Mouse (Mus musculus): Measurements from ENCODE around the gene Son. TPM values are rescaled to one million over a fixed set of nuclear protein-coding genes. Genes with fewer than 3 reads are reported as not detected.
A peak's percentile ranks its signal among the peaks of the same experiment; 100 is the strongest.

Gene Son
- polyA plus RNA-seq, 1 experiment from 2014 or later = 118 TPM

DNA sequence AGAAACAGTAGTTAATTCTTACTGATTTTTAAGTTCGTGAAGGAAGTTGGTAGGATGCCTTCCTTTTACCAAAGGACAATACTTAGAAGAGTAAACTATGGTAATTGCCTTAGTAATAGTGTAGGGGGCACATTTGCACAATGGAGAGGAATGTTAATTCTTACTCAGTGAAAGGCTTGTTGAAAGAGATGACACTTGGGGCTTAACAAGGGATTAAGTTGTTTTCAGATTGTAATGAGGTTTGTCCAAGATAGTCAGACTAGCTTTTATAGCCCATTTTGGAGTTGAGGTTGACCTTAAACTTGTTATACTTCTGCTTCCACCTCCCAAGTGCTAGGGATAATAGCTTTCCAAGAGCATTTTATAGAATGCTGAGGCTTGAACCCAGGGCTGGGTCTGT is 14.1 kb downstream of the Son start:
- WGBS = 76% methylated on average over 1 of the region's 1 CpGs
- Histone ChIP-seq H3K9ac (ENCODE audit: low read length) (no peak overlapping the region), H3K36me3 (ENCODE audit: control insufficient read depth, insufficient read depth, low read length) (peaks cover 72% of the 10 kb centered on the region), H3K27me3 (ENCODE audit: control insufficient read depth, insufficient read depth, low read depth, low read length) (no peaks in the 10 kb centered on the region), H3K4me2 (ENCODE audit: low read depth, low read length) (no peak overlapping the region), H3K4me1 (replicated peaks; ENCODE audit: control insufficient read depth, insufficient read depth, low read length) (no peaks in the 10 kb centered on the region), H3K4me3 (ENCODE audit: low read length) (no peak overlapping the region), H3K27ac (ENCODE audit: low read length) (no peak overlapping the region), H3K9me3 (ENCODE audit: control insufficient read depth, low read length) (peaks cover 7% of the 10 kb centered on the region)
- ATAC-seq (ENCODE audit: low read depth) = no peak

DNA sequence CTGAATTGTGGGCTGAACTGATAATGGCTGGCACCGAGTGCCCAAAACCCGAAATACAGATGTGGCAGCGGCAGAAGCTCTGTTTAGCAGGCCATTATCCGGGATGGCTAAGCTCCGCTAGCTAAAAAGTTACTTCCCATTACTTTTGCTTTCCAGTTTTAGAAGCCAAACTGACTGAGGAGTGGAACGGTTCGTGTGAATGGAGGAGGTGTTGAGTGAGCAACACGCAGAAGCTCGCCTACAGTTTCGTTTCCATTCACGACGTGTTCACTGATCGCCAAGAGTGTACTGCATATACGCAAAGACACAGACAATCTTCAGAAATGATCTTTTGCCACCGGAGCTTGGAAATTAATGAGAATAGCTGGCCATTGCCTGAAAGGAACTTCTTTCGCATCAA is 15.0 kb downstream of the Son start:
- Histone ChIP-seq H3K27me3 (ENCODE audit: control insufficient read depth, insufficient read depth, low read depth, low read length) (no peaks in the 10 kb centered on the region), H3K36me3 (ENCODE audit: control insufficient read depth, insufficient read depth, low read length) (peaks cover 71% of the 10 kb centered on the region), H3K4me1 (replicated peaks; ENCODE audit: control insufficient read depth, insufficient read depth, low read length) (no peaks in the 10 kb centered on the region), H3K4me3 (ENCODE audit: low read length) (no peak overlapping the region), H3K27ac (ENCODE audit: low read length) (no peak overlapping the region), H3K9ac (ENCODE audit: low read length) (no peak overlapping the region), H3K9me3 (ENCODE audit: control insufficient read depth, low read length) (peaks cover 7% of the 10 kb centered on the region), H3K4me2 (ENCODE audit: low read depth, low read length) (no peak overlapping the region)
- 91% methylated on average over 16 of the region's 16 CpGs for WGBS
- ATAC-seq (ENCODE audit: low read depth) = no peak

DNA sequence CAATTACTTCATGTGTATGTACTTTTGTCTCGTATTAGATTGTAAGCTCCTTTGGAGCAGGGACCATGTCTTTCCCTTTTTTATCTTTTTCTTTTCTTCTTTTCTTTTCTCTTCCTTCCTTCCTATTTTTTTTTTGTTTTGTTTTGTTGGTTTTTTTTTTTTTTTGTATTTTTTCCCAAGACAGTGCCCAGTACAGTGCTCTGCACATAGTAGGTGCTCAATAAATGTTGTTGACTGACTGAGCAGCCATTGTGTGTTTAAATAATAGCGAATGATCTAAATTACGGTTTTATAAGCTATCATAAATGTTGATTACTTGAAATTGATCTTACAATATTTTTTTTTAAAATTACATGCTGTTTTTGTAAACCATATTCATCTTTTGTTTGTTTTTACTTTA is 16.5 kb downstream of the Son start:
- Histone ChIP-seq H3K36me3 (ENCODE audit: control insufficient read depth, insufficient read depth, low read length) (peaks cover 61% of the 10 kb centered on the region), H3K9me3 (ENCODE audit: control insufficient read depth, low read length) (peaks cover 6% of the 10 kb centered on the region), H3K4me1 (replicated peaks; ENCODE audit: control insufficient read depth, insufficient read depth, low read length) (no peaks in the 10 kb centered on the region), H3K4me2 (ENCODE audit: low read depth, low read length) (no peak overlapping the region), H3K27me3 (ENCODE audit: control insufficient read depth, insufficient read depth, low read depth, low read length) (no peaks in the 10 kb centered on the region), H3K4me3 (ENCODE audit: low read length) (no peak overlapping the region), H3K27ac (ENCODE audit: low read length) (no peak overlapping the region), H3K9ac (ENCODE audit: low read length) (no peak overlapping the region)
- 86% methylated on average over 3 of the region's 3 CpGs for WGBS
- ATAC-seq (ENCODE audit: low read depth) = no peak

DNA sequence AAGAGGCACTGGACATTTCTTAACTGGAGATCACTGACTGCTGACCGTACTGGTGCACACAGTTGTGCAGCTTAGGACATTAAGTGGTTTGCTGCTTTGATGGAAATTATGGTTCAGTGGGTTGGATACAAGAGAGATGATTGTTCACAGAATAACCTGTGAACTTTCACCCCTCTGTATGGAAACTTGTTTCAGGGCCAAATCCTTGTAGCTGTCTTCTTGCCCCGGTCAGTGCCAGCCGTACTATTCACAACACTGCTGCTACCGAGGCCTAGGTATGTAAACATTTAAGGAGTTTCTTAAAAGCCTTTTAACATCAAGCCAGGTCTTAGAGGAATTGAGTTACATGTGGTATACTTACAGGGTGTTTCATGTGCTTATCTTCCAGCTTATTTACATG is 27.2 kb downstream of the Son start:
- 67% methylated on average over 4 of the region's 4 CpGs for WGBS
- no peak overlapping the region for H3K9ac ChIP-seq (ENCODE audit: low read length)
- no peak overlapping the region for H3K4me3 ChIP-seq (ENCODE audit: low read length)
- H3K9me3 ChIP-seq (ENCODE audit: control insufficient read depth, low read length) = no peaks in the 10 kb centered on the region
- H3K36me3 ChIP-seq (ENCODE audit: control insufficient read depth, insufficient read depth, low read length) = peaks cover 57% of the 10 kb centered on the region
- no peak for ATAC-seq (ENCODE audit: low read depth)
- no peaks in the 10 kb centered on the region for H3K4me1 ChIP-seq (replicated peaks; ENCODE audit: control insufficient read depth, insufficient read depth, low read length)
- H3K27me3 ChIP-seq (ENCODE audit: control insufficient read depth, insufficient read depth, low read depth, low read length) = no peaks in the 10 kb centered on the region
- no peak overlapping the region for H3K4me2 ChIP-seq (ENCODE audit: low read depth, low read length)
- H3K27ac ChIP-seq (ENCODE audit: low read length) = no peak overlapping the region

DNA sequence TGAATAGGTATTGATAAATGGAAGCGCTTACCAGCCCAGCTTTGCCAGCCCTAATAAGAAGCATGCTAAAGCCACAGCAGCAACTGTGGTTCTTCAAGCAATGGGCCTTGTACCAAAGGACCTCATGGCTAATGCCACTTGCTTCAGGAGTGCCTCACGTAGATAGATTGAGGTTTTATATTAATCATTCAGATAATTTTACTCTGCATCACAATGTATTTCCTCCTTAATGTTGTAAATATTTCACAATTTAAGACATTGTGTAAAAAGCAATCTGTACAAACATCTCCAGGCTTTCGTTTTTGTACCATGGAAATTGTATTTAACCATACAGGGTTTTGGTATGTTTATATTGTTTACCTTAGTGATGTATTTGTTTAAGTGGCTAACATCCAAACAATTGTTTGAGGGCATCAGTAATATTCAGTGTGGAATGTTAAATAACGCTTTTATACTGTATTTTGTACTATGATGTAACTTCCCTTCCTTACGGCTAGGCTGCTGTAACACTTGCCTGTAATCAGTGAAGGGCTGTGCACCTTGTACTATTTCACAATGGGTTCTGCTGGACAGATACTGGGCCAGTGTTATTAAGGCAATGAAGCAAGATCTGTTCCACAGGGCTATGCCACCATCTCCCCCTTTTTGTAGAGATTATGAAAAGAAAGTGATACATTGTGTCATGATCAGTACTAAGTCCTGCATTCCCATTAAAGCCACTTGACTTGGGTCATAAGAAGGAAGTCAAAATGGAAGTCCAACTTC is 31.0 kb downstream of the Son start:
- Histone ChIP-seq H3K4me2 (ENCODE audit: low read depth, low read length) (no peak overlapping the region), H3K9me3 (ENCODE audit: control insufficient read depth, low read length) (no peaks in the 10 kb centered on the region), H3K4me1 (replicated peaks; ENCODE audit: control insufficient read depth, insufficient read depth, low read length) (no peaks in the 10 kb centered on the region), H3K36me3 (ENCODE audit: control insufficient read depth, insufficient read depth, low read length) (peaks cover 51% of the 10 kb centered on the region), H3K4me3 (ENCODE audit: low read length) (no peak overlapping the region), H3K27me3 (ENCODE audit: control insufficient read depth, insufficient read depth, low read depth, low read length) (no peaks in the 10 kb centered on the region), H3K9ac (ENCODE audit: low read length) (no peak overlapping the region), H3K27ac (ENCODE audit: low read length) (no peak overlapping the region)
- ATAC-seq (ENCODE audit: low read depth) = no peak
- 83% methylated on average over 5 of the region's 5 CpGs for WGBS

DNA sequence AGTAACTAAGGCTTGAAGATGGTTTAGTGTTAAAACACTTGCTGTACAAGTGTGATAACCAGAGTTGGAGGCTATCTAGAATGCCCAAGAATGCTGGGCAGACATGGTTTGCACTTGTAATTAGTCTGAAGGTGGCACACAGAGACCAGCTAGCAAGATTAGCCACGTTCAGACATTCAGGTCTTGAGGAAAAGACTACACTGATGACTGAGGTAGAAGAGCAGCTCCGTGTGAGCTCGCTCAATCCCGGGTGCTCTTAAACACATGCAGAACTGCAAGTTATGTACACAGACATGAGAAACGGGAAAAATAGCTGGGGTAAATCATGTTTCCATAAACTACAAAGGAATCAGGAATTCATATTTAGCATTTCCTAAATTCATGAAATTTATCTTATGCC is 33.4 kb downstream of the Son start:
- no peak for ATAC-seq (ENCODE audit: low read depth)
- Histone ChIP-seq H3K9ac (ENCODE audit: low read length) (no peak overlapping the region), H3K36me3 (ENCODE audit: control insufficient read depth, insufficient read depth, low read length) (peaks cover 47% of the 10 kb centered on the region), H3K27me3 (ENCODE audit: control insufficient read depth, insufficient read depth, low read depth, low read length) (no peaks in the 10 kb centered on the region), H3K4me2 (ENCODE audit: low read depth, low read length) (no peak overlapping the region), H3K9me3 (ENCODE audit: control insufficient read depth, low read length) (no peaks in the 10 kb centered on the region), H3K4me1 (replicated peaks; ENCODE audit: control insufficient read depth, insufficient read depth, low read length) (no peaks in the 10 kb centered on the region), H3K4me3 (ENCODE audit: low read length) (no peak overlapping the region), H3K27ac (ENCODE audit: low read length) (no peak overlapping the region)
- 65% methylated on average over 5 of the region's 5 CpGs for WGBS

DNA sequence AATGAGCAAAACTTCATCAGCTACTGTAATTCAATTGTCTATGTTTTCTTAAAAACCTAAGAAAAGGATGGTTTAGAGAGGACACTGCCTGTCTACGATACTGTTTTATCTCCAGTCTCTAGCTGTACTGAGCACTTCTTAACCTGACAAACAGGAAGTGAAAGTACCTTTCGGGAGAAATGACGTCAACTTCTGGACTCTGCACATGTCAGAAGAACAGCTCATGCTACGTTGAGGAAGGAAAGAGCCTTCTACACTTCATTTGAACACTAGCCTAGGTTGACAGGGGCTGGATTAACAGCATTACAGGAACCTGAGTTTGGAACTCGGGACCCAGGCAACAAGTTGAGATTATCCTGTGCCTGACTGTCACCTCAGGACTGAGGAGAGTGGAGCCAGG is 38.2 kb downstream of the Son start:
- no peak overlapping the region for H3K4me3 ChIP-seq (ENCODE audit: low read length)
- H3K4me1 ChIP-seq (replicated peaks; ENCODE audit: control insufficient read depth, insufficient read depth, low read length) = peaks cover 16% of the 10 kb centered on the region
- no peak overlapping the region for H3K9ac ChIP-seq (ENCODE audit: low read length)
- H3K27ac ChIP-seq (ENCODE audit: low read length) = no peak overlapping the region
- peaks cover 19% of the 10 kb centered on the region; the same call in 1 of the 2 replicates for H3K36me3 ChIP-seq (ENCODE audit: control insufficient read depth, insufficient read depth, low read length)
- no peak overlapping the region for H3K4me2 ChIP-seq (ENCODE audit: low read depth, low read length)
- no peak for ATAC-seq (ENCODE audit: low read depth)
- no peaks in the 10 kb centered on the region for H3K27me3 ChIP-seq (ENCODE audit: control insufficient read depth, insufficient read depth, low read depth, low read length)
- WGBS = 76% methylated on average over 5 of the region's 5 CpGs
- H3K9me3 ChIP-seq (ENCODE audit: control insufficient read depth, low read length) = no peaks in the 10 kb centered on the region

DNA sequence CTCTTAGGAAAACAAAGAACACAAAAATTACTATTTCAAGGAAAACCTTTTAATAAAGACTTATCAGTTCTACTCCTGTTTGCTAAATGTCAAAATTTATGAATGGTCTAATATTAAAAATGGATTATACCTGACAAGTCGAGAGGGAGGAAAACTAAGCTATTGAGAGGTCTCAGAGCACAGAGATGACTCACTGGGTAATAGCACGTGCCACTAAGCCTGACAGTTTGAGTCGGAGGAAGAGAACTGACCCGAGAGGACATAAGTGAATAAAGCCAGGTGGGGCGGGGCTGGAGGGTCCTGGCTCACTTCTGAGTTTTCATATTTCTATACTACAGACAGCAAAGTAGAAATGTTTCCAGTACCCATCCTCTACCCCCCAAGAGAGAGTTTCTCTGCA is 39.1 kb downstream of the Son start:
- WGBS = 76% methylated on average over 5 of the region's 5 CpGs
- no peak overlapping the region for H3K4me2 ChIP-seq (ENCODE audit: low read depth, low read length)

DNA sequence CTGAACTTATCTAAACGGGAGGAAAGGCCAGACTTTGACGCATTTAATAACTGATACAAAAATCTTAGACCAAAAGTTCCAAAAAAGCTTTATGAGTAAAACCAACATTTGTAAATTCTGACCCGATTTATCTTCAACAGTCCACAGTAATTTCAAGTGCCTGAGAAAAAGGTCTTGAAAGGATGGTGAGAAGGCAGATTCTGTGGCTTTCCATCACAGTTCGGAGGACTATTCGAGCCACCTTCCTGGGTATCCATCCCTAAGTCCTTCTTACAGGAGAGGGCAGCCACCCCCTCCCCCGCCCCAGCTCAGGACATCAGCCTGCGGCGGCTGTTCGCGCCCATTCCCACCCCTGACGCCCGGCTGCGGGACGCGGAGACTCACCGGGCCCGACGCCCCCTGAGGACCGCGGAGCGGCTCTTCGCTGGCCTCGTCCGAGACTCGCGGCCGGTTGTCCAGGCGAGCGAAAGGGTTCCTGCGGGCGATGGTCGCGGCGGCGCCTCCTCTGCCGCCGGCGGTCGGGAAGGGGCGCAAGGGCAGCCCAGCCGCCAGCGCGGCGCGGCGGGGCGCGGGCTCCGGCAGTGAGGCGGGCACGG is 40.8 kb downstream of the Son start:
- H3K4me3 ChIP-seq (ENCODE audit: low read length) = peak overlapping the region; percentile 91
- peaks cover 8% of the 10 kb centered on the region; the same call in 1 of the 2 replicates for H3K36me3 ChIP-seq (ENCODE audit: control insufficient read depth, insufficient read depth, low read length)
- peak overlapping the region; percentile 93 for H3K4me2 ChIP-seq (ENCODE audit: low read depth, low read length)
- H3K27me3 ChIP-seq (ENCODE audit: control insufficient read depth, insufficient read depth, low read depth, low read length) = no peaks in the 10 kb centered on the region
- ATAC-seq (ENCODE audit: low read depth) = peak; percentile 48
- WGBS = 1% methylated on average over 50 of the region's 51 CpGs
- H3K9me3 ChIP-seq (ENCODE audit: control insufficient read depth, low read length) = no peaks in the 10 kb centered on the region
- H3K4me1 ChIP-seq (replicated peaks; ENCODE audit: control insufficient read depth, insufficient read depth, low read length) = peaks cover 16% of the 10 kb centered on the region
- peak overlapping the region; percentile 61 for H3K27ac ChIP-seq (ENCODE audit: low read length)
- H3K9ac ChIP-seq (ENCODE audit: low read length) = peak overlapping the region; percentile 89

More for the DNA sequence above, 39.1 kb downstream of the Son start:
- no peak overlapping the region for H3K4me3 ChIP-seq (ENCODE audit: low read length)
- H3K27ac ChIP-seq (ENCODE audit: low read length) = no peak overlapping the region
- no peak for ATAC-seq (ENCODE audit: low read depth)
- peaks cover 16% of the 10 kb centered on the region for H3K4me1 ChIP-seq (replicated peaks; ENCODE audit: control insufficient read depth, insufficient read depth, low read length)
- H3K9me3 ChIP-seq (ENCODE audit: control insufficient read depth, low read length) = no peaks in the 10 kb centered on the region
- H3K36me3 ChIP-seq (ENCODE audit: control insufficient read depth, insufficient read depth, low read length) = peaks cover 15% of the 10 kb centered on the region; the same call in 1 of the 2 replicates
- no peak overlapping the region for H3K9ac ChIP-seq (ENCODE audit: low read length)
- no peaks in the 10 kb centered on the region for H3K27me3 ChIP-seq (ENCODE audit: control insufficient read depth, insufficient read depth, low read depth, low read length)

Data from lung, embryonic 16.5 days (tissue).